Mouse (Mus musculus) lung, embryonic 15.5 days (tissue): ENCODE data around the gene Tmem212. TPM values are rescaled to one million over a fixed set of nuclear protein-coding genes. Genes with fewer than 3 reads are reported as not detected.

ENCODE experiments used
- ATAC-seq: fragments of 200-750 bp; cut with Nextera tagmentation; 2 replicates; pipeline ENCODE4 v1.8.0; 2017; ENCODE audit warnings: moderate number of reproducible peaks, borderline replicate concordance; ENCODE audit not compliant: low FRiP score, low TSS enrichment; ENCODE audit errors: extremely low read depth
- H3K27ac ChIP-seq: fragments of 300-500 bp; sonication (generic); 2 replicates; pipeline ENCODE4 v1.5.1; 2015; ENCODE audit warnings: moderate library complexity, mild to moderate bottlenecking, inconsistent platforms
- H3K27me3 ChIP-seq: fragments of 300-500 bp; sonication (generic); 2 replicates; pipeline ENCODE4 v1.6.1; 2015; ENCODE audit warnings: inconsistent platforms
- H3K36me3 ChIP-seq: fragments of 300-500 bp; sonication (generic); 2 replicates; pipeline ENCODE4 v1.6.1; 2015; ENCODE audit warnings: inconsistent platforms
- H3K4me1 ChIP-seq: fragments of 300-500 bp; sonication (generic); 2 replicates; pipeline ENCODE4 v1.6.1; 2015; ENCODE audit warnings: inconsistent platforms
- H3K4me2 ChIP-seq: fragments of 300-500 bp; sonication (generic); 2 replicates; pipeline ENCODE4 v1.6.1; 2015; ENCODE audit warnings: inconsistent platforms, mild to moderate bottlenecking, moderate library complexity
- H3K4me3 ChIP-seq: fragments of 300-500 bp; sonication (generic); 2 replicates; pipeline ENCODE4 v1.5.1; 2015; ENCODE audit warnings: mild to moderate bottlenecking, inconsistent platforms
- H3K9ac ChIP-seq: fragments of 300-500 bp; sonication (generic); 2 replicates; pipeline ENCODE4 v1.6.1; 2015; ENCODE audit warnings: inconsistent platforms
- H3K9me3 ChIP-seq: fragments of 300-500 bp; sonication (generic); 2 replicates; pipeline ENCODE4 v1.6.1; 2016; ENCODE audit warnings: inconsistent platforms
- WGBS: fragments of 180-500 bp; shearing (Covaris S2); methylation state at CpG from one replicate; pipeline ENCODE4 v1.1.7; 2015; 5-methylcytosine and 5-hydroxymethylcytosine counted together
- polyA plus RNA-seq: library from polyadenylated mRNA; unstranded; fragments of >200 nt; fragmentation: Nextera tagmentation; extraction: Ambion mirVana; gene quantifications from 2 replicates; pipeline ENCODE4 v1.2.1, GENCODE M21; 2015

The Tmem212 gene
- polyA plus RNA-seq, 1 experiment from 2014 or later: 0.87 TPM

- Histone ChIP-seq H3K9me3 (no peaks in the 10 kb centered on the region), H3K27me3 (no peaks in the 10 kb centered on the region), H3K4me1 (no peaks in the 10 kb centered on the region), H3K27ac (no peak overlapping the region), H3K4me3 (no peak overlapping the region), H3K36me3 (no peaks in the 10 kb centered on the region), H3K9ac (no peak overlapping the region), H3K4me2 (no peak overlapping the region)
- WGBS: 90% methylated on average over 8 of the region's 8 CpGs
- no peak for ATAC-seq
These were observed 60.4 kb downstream of the Tmem212 start for GRCm38 (mm10) chr3:27835786-27836185.

- H3K4me1 ChIP-seq: 0 out of 2 replicates have a peak, but pooled peaks cover 4% of the 10 kb centered on the region
- H3K27me3 ChIP-seq: no peaks in the 10 kb centered on the region
- H3K27ac ChIP-seq: no peak overlapping the region
- no peak overlapping the region for H3K4me2 ChIP-seq
- H3K36me3 ChIP-seq: no peaks in the 10 kb centered on the region
- ATAC-seq: no peak
- H3K4me3 ChIP-seq: no peak overlapping the region
- 76% methylated on average over 3 of the region's 3 CpGs for WGBS
- H3K9me3 ChIP-seq: no peaks in the 10 kb centered on the region
- no peak overlapping the region for H3K9ac ChIP-seq
These were observed 67.4 kb downstream of the Tmem212 start for GRCm38 (mm10) chr3:27828755-27829154.

- no peak for ATAC-seq
- no peaks in the 10 kb centered on the region for H3K9me3 ChIP-seq
- H3K4me2 ChIP-seq: no peak overlapping the region
- H3K27me3 ChIP-seq: no peaks in the 10 kb centered on the region
- H3K4me1 ChIP-seq: 0 out of 2 replicates have a peak, but pooled peaks cover 4% of the 10 kb centered on the region
- no peak overlapping the region for H3K4me3 ChIP-seq
- no peak overlapping the region for H3K9ac ChIP-seq
- H3K27ac ChIP-seq: no peak overlapping the region
- WGBS: 84% methylated on average over 3 of the region's 3 CpGs
- H3K36me3 ChIP-seq: no peaks in the 10 kb centered on the region
These were observed 68.9 kb downstream of the Tmem212 start for GRCm38 (mm10) chr3:27827236-27827635.

- Histone ChIP-seq H3K4me1 (0 out of 2 replicates have a peak, but pooled peaks cover 4% of the 10 kb centered on the region), H3K4me3 (no peak overlapping the region), H3K36me3 (no peaks in the 10 kb centered on the region), H3K27me3 (no peaks in the 10 kb centered on the region), H3K4me2 (no peak overlapping the region), H3K27ac (no peak overlapping the region), H3K9me3 (no peaks in the 10 kb centered on the region), H3K9ac (no peak overlapping the region)
- ATAC-seq: no peak
- WGBS: 55% methylated on average over 4 of the region's 4 CpGs
These were observed 70.2 kb downstream of the Tmem212 start for GRCm38 (mm10) chr3:27825985-27826384.

Other genes with a start within 250 kb of the Tmem212 start
- 33.5 and 35.7 TPM in 2 replicates for gene Fndc3b, start 185.1 kb downstream of the Tmem212 start, polyA plus RNA-seq
- 6.4 and 9.0 TPM in 2 replicates for gene Pld1, start 42.3 kb upstream of the Tmem212 start, polyA plus RNA-seq